Mouse (Mus musculus) lung, postnatal 0 days (tissue): ENCODE data around the gene Rars. TPM values are rescaled to one million over a fixed set of nuclear protein-coding genes. Genes with fewer than 3 reads are reported as not detected.
"Not testable (repeated sequence)": the region's sequence is repeated elsewhere in the genome, so short reads cannot be mapped to it uniquely, and the experiment has no call there.

Experiments
- ATAC-seq: fragments of 200-750 bp; cut with Nextera tagmentation; 2 replicates; pipeline ENCODE4 v1.8.0; 2017; ENCODE audit warnings: moderate library complexity
- DNase-seq: peaks from one replicate; pipeline ENCODE4 v3.0.0-alpha.2; 2016; ENCODE audit warnings: low spot score
- H3K27ac ChIP-seq: fragments of 300-500 bp; sonication (generic); 2 replicates; pipeline ENCODE4 v1.5.1; 2014; ENCODE audit warnings: antibody characterized with exemption, mild to moderate bottlenecking, low read length, mixed read lengths
- H3K27me3 ChIP-seq: fragments of 300-500 bp; sonication (generic); replicated peaks from 2 replicates; pipeline ENCODE4 v1.6.1; 2014; ENCODE audit warnings: low read length, mixed read lengths; ENCODE audit not compliant: insufficient read depth
- H3K36me3 ChIP-seq: fragments of 300-500 bp; sonication (generic); 2 replicates; pipeline ENCODE4 v1.6.1; 2014; ENCODE audit warnings: low read length, mixed read lengths; ENCODE audit not compliant: insufficient read depth
- H3K4me1 ChIP-seq: fragments of 300-500 bp; sonication (generic); 2 replicates; pipeline ENCODE4 v1.6.1; 2014; ENCODE audit warnings: antibody characterized with exemption, low read depth, low read length, mixed read lengths; ENCODE audit not compliant: insufficient read depth
- H3K4me2 ChIP-seq: fragments of 300-500 bp; sonication (generic); replicated peaks from 2 replicates; pipeline ENCODE4 v1.6.1; 2014; ENCODE audit warnings: low read depth, mild to moderate bottlenecking, low read length, moderate library complexity, mixed read lengths
- H3K4me3 ChIP-seq: fragments of 300-500 bp; sonication (generic); 2 replicates; pipeline ENCODE4 v1.5.1; 2014; ENCODE audit warnings: low read depth, low read length
- H3K9ac ChIP-seq: fragments of 300-500 bp; sonication (generic); replicated peaks from 2 replicates; pipeline ENCODE4 v1.6.1; 2014; ENCODE audit warnings: low read depth, mild to moderate bottlenecking
- H3K9me3 ChIP-seq: fragments of 300-500 bp; sonication (generic); 2 replicates; pipeline ENCODE4 v1.6.1; 2016; ENCODE audit warnings: low read length, mixed read lengths
- CTCF ChIP-seq: IDR thresholded peaks from 2 replicates; pipeline ENCODE4 v1.5.1; 2016; ENCODE audit warnings: antibody characterized with exemption, mild to moderate bottlenecking
- EP300 ChIP-seq: IDR thresholded peaks from 2 replicates; pipeline ENCODE4 v1.6.1; 2016; ENCODE audit warnings: antibody characterized with exemption, mild to moderate bottlenecking, control low read depth
- WGBS: fragments of 180-500 bp; shearing (Covaris S2); extraction: QIAGEN DNeasy Blood & Tissue Kit; methylation state at CpG from one replicate; pipeline ENCODE4 v1.1.7; 2014; 5-methylcytosine and 5-hydroxymethylcytosine counted together
- polyA plus RNA-seq: library from polyadenylated mRNA; unstranded; fragments of >200 nt; fragmentation: Nextera tagmentation; extraction: Ambion mirVana; gene quantifications from 2 replicates; pipeline ENCODE4 v1.2.1, GENCODE M21; 2015

Gene Rars
- polyA plus RNA-seq, 1 experiment from 2014 or later: 29.4 TPM

DNA sequence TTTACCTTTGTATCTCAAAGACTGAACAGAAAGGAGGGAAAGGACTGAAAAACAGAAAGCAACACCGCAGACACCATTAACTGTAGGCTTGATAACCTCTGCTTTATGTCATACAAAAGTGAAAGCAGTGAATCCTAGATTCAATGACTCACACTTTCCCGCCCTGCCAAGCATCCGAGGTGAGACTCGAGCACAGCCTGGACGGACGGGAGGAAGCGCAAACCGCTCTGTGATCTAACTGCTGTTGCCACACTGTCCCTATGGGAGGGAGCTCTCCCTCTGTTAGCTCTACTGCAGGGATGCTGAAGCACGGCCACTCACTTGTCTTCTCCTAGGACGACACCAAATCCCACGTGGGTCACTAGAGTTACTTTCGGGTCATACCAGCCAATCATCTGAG lies 18.0 kb downstream of the Rars start:
- Histone ChIP-seq H3K27me3 (no peaks in the 10 kb centered on the region), H3K4me3 (no peak overlapping the region), H3K4me2 (no peak overlapping the region), H3K9me3 (no peaks in the 10 kb centered on the region), H3K36me3 (peaks cover 65% of the 10 kb centered on the region), H3K4me1 (no peaks in the 10 kb centered on the region), H3K9ac (no peak overlapping the region), H3K27ac (no peak overlapping the region)
- 87% methylated on average over 12 of the region's 12 CpGs for WGBS
- DNase-seq: no peak
- ATAC-seq: no peak
- no peak for TF ChIP-seq CTCF
- TF ChIP-seq EP300: no peak

GRCm38 (mm10) chr11:35811458-35811857 lies 22.8 kb downstream of the Rars start:
- Histone ChIP-seq H3K4me1 (no peaks in the 10 kb centered on the region), H3K9ac (no peak overlapping the region), H3K9me3 (no peaks in the 10 kb centered on the region), H3K27me3 (no peaks in the 10 kb centered on the region), H3K4me2 (no peak overlapping the region), H3K4me3 (no peak overlapping the region), H3K36me3 (peaks cover 47% of the 10 kb centered on the region), H3K27ac (no peak overlapping the region)
- WGBS: 82% methylated on average over 10 of the region's 10 CpGs
- ATAC-seq (no peak), DNase-seq (no peak)
- TF ChIP-seq CTCF: no peak
- TF ChIP-seq EP300: no peak

DNA sequence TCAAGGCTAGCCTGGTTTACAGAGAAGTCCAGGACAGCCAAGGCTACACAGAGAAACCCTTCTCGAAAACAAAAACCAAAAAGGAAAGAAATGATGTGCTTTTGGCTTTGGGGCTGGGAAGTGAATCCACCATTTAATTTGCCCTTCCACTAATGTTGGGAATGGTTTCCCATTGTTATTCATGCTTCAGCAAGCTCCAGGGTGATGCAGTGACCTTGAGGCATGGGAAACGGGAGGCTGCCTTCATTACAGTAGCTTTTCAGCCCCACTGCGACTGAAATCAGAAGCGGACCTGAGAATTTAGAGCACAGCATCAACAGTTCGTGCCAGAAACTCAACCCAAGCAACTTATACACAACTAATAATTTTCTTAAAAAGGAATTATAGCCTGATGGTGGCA lies 33.0 kb downstream of the Rars start:
- no peaks in the 10 kb centered on the region for H3K9me3 ChIP-seq
- H3K4me2 ChIP-seq: no peak overlapping the region
- 73% methylated on average over 5 of the region's 5 CpGs for WGBS
- H3K27me3 ChIP-seq: peaks cover 10% of the 10 kb centered on the region
- ATAC-seq (no peak), DNase-seq (no peak)
- no peaks in the 10 kb centered on the region for H3K4me1 ChIP-seq
- no peak overlapping the region for H3K4me3 ChIP-seq
- 0 out of 2 replicates have a peak, but pooled peaks cover under 1% of the 10 kb centered on the region for H3K36me3 ChIP-seq
- H3K27ac ChIP-seq: no peak overlapping the region
- no peak overlapping the region for H3K9ac ChIP-seq
- TF ChIP-seq EP300: no peak
- TF ChIP-seq CTCF: no peak

DNA sequence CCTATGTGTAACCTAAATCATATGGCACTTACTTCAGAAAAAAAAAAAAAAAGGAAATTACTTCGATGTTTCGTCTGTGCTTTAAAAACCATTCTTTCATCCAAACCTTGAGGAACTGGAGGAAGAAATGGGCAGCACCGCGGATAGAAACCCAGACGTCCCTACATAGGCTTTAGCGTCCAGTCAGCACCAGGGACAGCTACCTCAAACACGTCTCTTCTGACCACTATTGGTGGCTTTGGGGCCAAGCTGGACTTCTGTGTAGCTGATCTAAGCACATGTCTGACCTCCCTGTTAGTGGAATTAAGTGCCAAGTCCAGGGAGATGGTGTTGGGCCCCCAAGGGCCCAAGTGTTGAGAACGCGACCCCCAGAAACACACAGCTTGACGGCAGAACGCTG lies 35.4 kb downstream of the Rars start, which contains the start of gene Fbll1:
Gene Fbll1 (minus strand): TSS at position 11 of the 400 bp plus-strand sequence.
- no peaks in the 10 kb centered on the region for H3K36me3 ChIP-seq
- ATAC-seq: peak; percentile 65; the same call in 1 of the 2 replicates
- 17% methylated on average over 11 of the region's 11 CpGs for WGBS
- 0 out of 2 replicates have a peak within 1 kb of the TSS, but pooled peaks have one; percentile 5 for H3K4me3 ChIP-seq
- H3K27me3 ChIP-seq: peaks cover 13% of the 10 kb centered on the region
- no peaks in the 10 kb centered on the region for H3K9me3 ChIP-seq
- H3K4me2 ChIP-seq: peak within 1 kb of the TSS; percentile 27; the same call in 1 of the 2 replicates
- TF ChIP-seq EP300: no peak
- TF ChIP-seq CTCF: 0 out of 2 replicates have a peak, but pooled peaks have one; percentile 16
- H3K9ac ChIP-seq: no peak within 1 kb of the TSS
- H3K4me1 ChIP-seq: no peaks in the 10 kb centered on the region
- DNase-seq: peak; percentile 80
- no peak within 1 kb of the TSS for H3K27ac ChIP-seq

DNA sequence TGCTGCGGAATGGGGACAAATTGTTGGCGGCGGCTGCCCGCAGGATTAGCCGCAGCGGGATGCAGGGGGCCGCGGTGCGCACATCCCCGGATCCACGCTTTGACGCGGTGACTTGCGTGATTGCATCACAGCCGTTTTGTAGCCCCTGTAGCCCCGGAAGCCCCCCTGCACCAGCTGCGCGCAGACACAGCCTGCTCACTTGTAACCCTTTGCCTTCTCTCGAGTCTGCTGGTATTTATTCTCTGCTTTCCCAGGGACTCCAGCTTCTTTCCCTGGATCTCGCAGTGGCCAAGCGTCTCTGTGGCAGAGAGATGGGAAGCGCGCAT lies 35.8 kb downstream of the Rars start:
- 8% methylated on average over 22 of the region's 23 CpGs for WGBS

GRCm38 (mm10) chr11:35797751-35798494 lies 36.4 kb downstream of the Rars start:
- no peaks in the 10 kb centered on the region for H3K4me1 ChIP-seq
- H3K4me3 ChIP-seq: 0 out of 2 replicates have a peak overlapping the region, but pooled peaks have one; percentile 5
- no peaks in the 10 kb centered on the region for H3K9me3 ChIP-seq
- no peak overlapping the region for H3K27ac ChIP-seq
- H3K27me3 ChIP-seq: peaks cover 13% of the 10 kb centered on the region
- ATAC-seq: no peak
- DNase-seq: no peak
- peak overlapping the region; percentile 27; the same call in 1 of the 2 replicates for H3K4me2 ChIP-seq
- no peak for TF ChIP-seq EP300
- TF ChIP-seq CTCF: no peak
- H3K36me3 ChIP-seq: no peaks in the 10 kb centered on the region
- H3K9ac ChIP-seq: no peak overlapping the region
- WGBS: 6% methylated on average over 52 of the region's 86 CpGs

More for the DNA sequence above, 35.8 kb downstream of the Rars start:
- DNase-seq: no peak
- no peak overlapping the region for H3K9ac ChIP-seq
- no peaks in the 10 kb centered on the region for H3K36me3 ChIP-seq
- ATAC-seq: no peak
- TF ChIP-seq EP300: no peak
- no peak for TF ChIP-seq CTCF
- no peak overlapping the region for H3K27ac ChIP-seq
- no peak overlapping the region for H3K4me3 ChIP-seq
- no peaks in the 10 kb centered on the region for H3K9me3 ChIP-seq
- H3K4me2 ChIP-seq: peak overlapping the region; percentile 27; the same call in 1 of the 2 replicates
- peaks cover 13% of the 10 kb centered on the region for H3K27me3 ChIP-seq
- H3K4me1 ChIP-seq: no peaks in the 10 kb centered on the region

- DNase-seq, H3K9ac ChIP-seq, H3K36me3 ChIP-seq, ATAC-seq, H3K4me3 ChIP-seq, H3K4me2 ChIP-seq, H3K27ac ChIP-seq, H3K27me3 ChIP-seq, H3K4me1 ChIP-seq, H3K9me3 ChIP-seq: not testable (repeated sequence)
- WGBS: 67% methylated on average over 5 of the region's 5 CpGs
Measured at GRCm38 (mm10) chr11:35792800-35793199, 41.5 kb downstream of the Rars start.
